Mouse (Mus musculus) cerebellum, adult 2 months (tissue): Measurements from ENCODE around the gene Phf21a.

ENCODE experiments used
- CTCF ChIP-seq: fragments of 200-500 bp; IDR thresholded peaks from 2 replicates; pipeline ENCODE4 v1.5.1; 2011; ENCODE audit warnings: low read depth, mild to moderate bottlenecking, control low read depth, low read length, moderate library complexity, borderline replicate concordance; ENCODE audit not compliant: insufficient read depth
- POLR2A ChIP-seq: fragments of 200-500 bp; IDR thresholded peaks from 2 replicates; pipeline ENCODE4 v1.6.1; 2011; ENCODE audit warnings: low read length, control low read depth, borderline replicate concordance; ENCODE audit not compliant: insufficient read depth

- TF ChIP-seq CTCF (no peak), POLR2A (no peak)
Observed at GRCm38 (mm10) chr2:92246112-92246511, 153.2 kb downstream of the Phf21a start.
